Mouse (Mus musculus) intestine, embryonic 14.5 days (tissue): ENCODE measurements around the gene Usf1. TPM values are rescaled to one million over a fixed set of nuclear protein-coding genes. Genes with fewer than 3 reads are reported as not detected.

Experiments
- ATAC-seq: fragments of 200-750 bp; cut with Nextera tagmentation; replicated peaks from 2 replicates; pipeline ENCODE4 v1.8.0; 2017; ENCODE audit warnings: low read depth, moderate number of reproducible peaks, moderate TSS enrichment, moderate library complexity; ENCODE audit not compliant: low FRiP score, low TSS enrichment
- DNase-seq: peaks from one replicate; pipeline ENCODE4 v3.0.0-alpha.2; 2018; ENCODE audit warnings: low spot score
- H3K27ac ChIP-seq: fragments of 300-500 bp; sonication (generic); 2 replicates; pipeline ENCODE4 v1.5.1; 2014; ENCODE audit warnings: low read depth, mild to moderate bottlenecking, control low read depth
- H3K27me3 ChIP-seq: fragments of 300-500 bp; sonication (generic); replicated peaks from 2 replicates; pipeline ENCODE4 v1.6.1; 2014; ENCODE audit warnings: low read length, control low read depth; ENCODE audit not compliant: control insufficient read depth, insufficient read depth
- H3K36me3 ChIP-seq: fragments of 300-500 bp; sonication (generic); 2 replicates; pipeline ENCODE4 v1.6.1; 2014; ENCODE audit warnings: low read length, control low read depth; ENCODE audit not compliant: control insufficient read depth, insufficient read depth
- H3K4me1 ChIP-seq: fragments of 300-500 bp; sonication (generic); replicated peaks from 2 replicates; pipeline ENCODE4 v1.6.1; 2014; ENCODE audit warnings: low read length, control low read depth, mixed read lengths; ENCODE audit not compliant: control insufficient read depth, insufficient read depth
- H3K4me2 ChIP-seq: fragments of 300-500 bp; sonication (generic); 2 replicates; pipeline ENCODE4 v1.6.1; 2014; ENCODE audit warnings: low read length
- H3K4me3 ChIP-seq: fragments of 300-500 bp; sonication (generic); 2 replicates; pipeline ENCODE4 v1.5.1; 2014; ENCODE audit warnings: low read depth, low read length, control low read depth, mixed read lengths
- H3K9ac ChIP-seq: fragments of 300-500 bp; sonication (generic); 2 replicates; pipeline ENCODE4 v1.6.1; 2014; ENCODE audit warnings: mild to moderate bottlenecking, low read length
- H3K9me3 ChIP-seq: fragments of 300-500 bp; sonication (generic); 2 replicates; pipeline ENCODE4 v1.6.1; 2016; ENCODE audit warnings: low read length, control low read depth; ENCODE audit not compliant: control insufficient read depth
- WGBS: fragments of 180-500 bp; shearing (Covaris S2); extraction: QIAGEN DNeasy Blood & Tissue Kit; methylation state at CpG from one replicate; pipeline ENCODE4 v1.1.7; 2014; 5-methylcytosine and 5-hydroxymethylcytosine counted together
- polyA plus RNA-seq: library from polyadenylated mRNA; unstranded; fragments of >200 nt; fragmentation: Nextera tagmentation; extraction: Ambion mirVana; gene quantifications from 2 replicates; pipeline ENCODE4 v1.2.1, GENCODE M21; 2014

Gene Usf1
- polyA plus RNA-seq, 1 experiment from 2014 or later: 73.7 TPM

GRCm38 (mm10) chr1:171440025-171440725, 29.1 kb downstream of the Usf1 start:
- Histone ChIP-seq H3K4me1 (peaks cover 20% of the 10 kb centered on the region), H3K27ac (peak overlapping the region; percentile 83), H3K9ac (no peak overlapping the region), H3K27me3 (no peaks in the 10 kb centered on the region; the same call in 1 of the 2 replicates), H3K36me3 (no peaks in the 10 kb centered on the region), H3K4me3 (peak overlapping the region; percentile 57), H3K4me2 (peak overlapping the region; percentile 60), H3K9me3 (peaks cover 6% of the 10 kb centered on the region; the same call in 1 of the 2 replicates)
- ATAC-seq (no peak), DNase-seq (peak; percentile 67)
- WGBS: 20% methylated on average over 9 of the region's 9 CpGs

DNA sequence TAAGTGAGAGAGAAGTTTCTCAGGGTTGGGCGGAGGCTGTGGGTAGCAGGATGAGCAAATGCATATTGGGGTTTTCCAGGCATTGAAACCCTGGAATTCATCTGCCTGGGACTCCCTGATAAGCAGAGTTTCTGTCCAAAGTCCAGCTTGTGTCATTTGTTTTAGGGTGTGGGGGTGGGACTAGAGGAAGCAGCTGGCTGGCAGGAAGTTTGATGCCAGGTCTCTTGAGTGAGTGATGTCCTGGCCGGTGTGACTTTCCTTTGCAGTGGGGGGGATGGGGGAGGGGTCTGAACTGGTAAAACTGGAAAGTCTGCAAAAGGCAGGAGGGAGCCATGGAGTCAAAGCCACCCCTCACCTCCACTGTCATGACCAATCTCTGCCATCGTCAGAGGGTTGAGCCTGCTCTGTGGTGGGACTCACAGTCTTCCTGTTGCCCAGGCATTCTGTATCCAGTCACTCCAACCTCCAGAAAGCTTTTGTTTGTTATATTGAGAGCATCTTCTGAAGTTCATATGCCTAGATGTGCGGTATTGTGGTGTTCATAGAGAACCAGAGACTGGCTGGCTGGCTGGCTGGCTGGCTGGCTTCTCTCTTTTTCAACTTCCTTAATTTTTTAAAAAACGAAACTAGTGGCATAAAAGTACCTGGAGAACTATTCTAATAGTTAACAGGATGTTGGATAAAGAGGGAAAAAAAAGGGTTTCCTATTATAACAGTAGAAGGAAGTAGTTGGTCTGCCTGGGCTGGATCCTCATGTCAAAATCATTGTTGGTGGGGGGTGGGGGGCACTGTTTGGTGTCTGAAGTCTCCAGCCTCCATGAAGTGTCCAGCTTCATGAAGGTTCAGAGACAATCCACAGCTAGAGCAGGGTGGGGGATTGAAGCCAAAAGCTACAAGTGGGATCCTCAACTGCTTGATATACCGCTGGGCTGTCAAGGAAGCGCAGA, 30.6 kb downstream of the Usf1 start:
- Histone ChIP-seq H3K9ac (no peak overlapping the region), H3K4me2 (peak overlapping the region; percentile 60)
- peak; percentile 62 for ATAC-seq

GRCm38 (mm10) chr1:171442413-171442760, 31.3 kb downstream of the Usf1 start:
- Histone ChIP-seq H3K36me3 (no peaks in the 10 kb centered on the region), H3K4me1 (peaks cover 28% of the 10 kb centered on the region), H3K27me3 (no peaks in the 10 kb centered on the region; the same call in 1 of the 2 replicates), H3K27ac (peak overlapping the region; percentile 83), H3K4me3 (no peak overlapping the region), H3K9ac (no peak overlapping the region), H3K4me2 (peak overlapping the region; percentile 27), H3K9me3 (peaks cover 8% of the 10 kb centered on the region; the same call in 1 of the 2 replicates)
- ATAC-seq (no peak), DNase-seq (no peak)
- WGBS: 67% methylated on average over 8 of the region's 8 CpGs

More for the DNA sequence above, 30.6 kb downstream of the Usf1 start:
- H3K9me3 ChIP-seq: peaks cover 8% of the 10 kb centered on the region; the same call in 1 of the 2 replicates
- H3K27ac ChIP-seq: peak overlapping the region; percentile 83
- no peaks in the 10 kb centered on the region for H3K36me3 ChIP-seq
- DNase-seq: peak; percentile 80
- WGBS: 42% methylated on average over 7 of the region's 7 CpGs
- H3K4me3 ChIP-seq: no peak overlapping the region
- peaks cover 23% of the 10 kb centered on the region for H3K4me1 ChIP-seq
- H3K27me3 ChIP-seq: no peaks in the 10 kb centered on the region; the same call in 1 of the 2 replicates

DNA sequence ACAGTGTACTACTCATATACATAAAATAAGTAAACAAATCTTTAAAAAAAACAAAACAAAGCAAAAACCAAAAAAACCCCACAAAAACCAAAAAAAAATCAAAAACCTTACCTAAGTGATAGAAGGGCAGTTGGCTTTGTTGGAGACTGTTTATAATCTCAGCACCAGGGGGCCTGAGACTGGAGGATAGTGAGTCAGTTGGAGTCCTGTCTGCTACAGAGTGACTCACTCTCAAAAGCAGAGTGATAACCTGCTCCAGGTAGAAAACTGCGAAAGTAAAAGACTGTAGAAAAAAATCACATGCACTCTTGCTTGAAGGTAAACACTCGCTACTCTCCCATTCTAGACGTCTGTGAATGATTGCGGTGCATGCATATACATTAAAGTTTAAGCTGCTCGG, 33.9 kb downstream of the Usf1 start:
- peaks cover 8% of the 10 kb centered on the region; the same call in 1 of the 2 replicates for H3K9me3 ChIP-seq
- H3K4me3 ChIP-seq: no peak overlapping the region
- ATAC-seq: no peak
- H3K9ac ChIP-seq: no peak overlapping the region
- WGBS: 73% methylated on average over 5 of the region's 5 CpGs
- no peaks in the 10 kb centered on the region for H3K36me3 ChIP-seq
- peaks cover 23% of the 10 kb centered on the region for H3K4me1 ChIP-seq
- H3K4me2 ChIP-seq: no peak overlapping the region
- no peak for DNase-seq
- no peaks in the 10 kb centered on the region for H3K27me3 ChIP-seq
- no peak overlapping the region for H3K27ac ChIP-seq

- Histone ChIP-seq H3K27me3 (no peaks in the 10 kb centered on the region), H3K27ac (no peak overlapping the region), H3K4me2 (no peak overlapping the region), H3K4me1 (peaks cover 13% of the 10 kb centered on the region), H3K9me3 (peaks cover 8% of the 10 kb centered on the region; the same call in 1 of the 2 replicates), H3K9ac (no peak overlapping the region), H3K4me3 (no peak overlapping the region), H3K36me3 (no peaks in the 10 kb centered on the region)
- no peak for ATAC-seq
- no peak for DNase-seq
- 49% methylated on average over 7 of the region's 7 CpGs for WGBS
These were observed 35.7 kb downstream of the Usf1 start for GRCm38 (mm10) chr1:171446854-171447253.

DNA sequence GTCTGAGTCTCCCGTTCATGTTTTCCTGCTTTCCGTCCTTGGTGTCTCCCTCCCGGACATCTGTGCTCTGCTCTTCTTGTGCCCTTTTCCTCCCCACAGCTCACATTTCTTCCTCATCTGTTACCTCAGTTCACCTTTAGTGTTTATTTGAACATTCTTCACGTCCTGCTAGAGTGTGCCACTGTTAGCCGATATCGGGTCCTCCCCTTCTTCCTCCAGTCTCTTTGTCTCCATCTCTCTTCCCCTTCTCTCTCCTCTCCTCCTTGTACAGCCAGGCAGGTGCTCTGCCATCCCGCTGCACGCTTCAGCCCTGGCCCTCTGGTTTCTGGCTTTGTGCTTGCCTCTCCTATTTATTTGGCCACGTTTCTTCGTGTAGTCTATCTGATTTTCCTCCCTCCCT, 36.6 kb downstream of the Usf1 start:
- Histone ChIP-seq H3K27ac (no peak overlapping the region), H3K4me2 (peak overlapping the region; percentile 36), H3K9me3 (peaks cover 8% of the 10 kb centered on the region; the same call in 1 of the 2 replicates), H3K27me3 (no peaks in the 10 kb centered on the region), H3K36me3 (no peaks in the 10 kb centered on the region), H3K4me1 (peaks cover 13% of the 10 kb centered on the region), H3K4me3 (no peak overlapping the region), H3K9ac (no peak overlapping the region)
- ATAC-seq (no peak), DNase-seq (no peak)
- 31% methylated on average over 10 of the region's 10 CpGs for WGBS

DNA sequence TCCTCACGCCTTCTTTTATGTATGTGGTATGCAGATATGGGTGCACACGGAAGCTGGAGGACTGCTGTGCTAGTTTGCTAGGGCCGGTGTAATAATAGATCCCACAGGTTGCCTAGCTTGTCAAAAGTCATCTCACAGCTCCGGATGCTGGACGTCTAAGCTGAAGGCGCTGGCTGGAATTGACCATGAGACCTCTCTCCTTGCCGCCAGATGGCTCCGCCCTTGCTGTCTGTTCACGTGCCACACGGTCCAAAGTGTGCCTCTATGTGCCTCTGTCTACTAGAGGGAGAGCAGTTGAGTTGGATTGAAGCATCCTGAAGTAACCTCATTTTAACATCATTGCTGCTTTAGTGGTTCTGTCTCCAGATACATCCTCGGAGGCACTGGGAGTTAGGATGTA, 38.9 kb downstream of the Usf1 start:
- H3K4me1 ChIP-seq: peaks cover 13% of the 10 kb centered on the region
- H3K36me3 ChIP-seq: no peaks in the 10 kb centered on the region
- H3K4me2 ChIP-seq: no peak overlapping the region
- H3K27ac ChIP-seq: no peak overlapping the region
- H3K27me3 ChIP-seq: no peaks in the 10 kb centered on the region
- 0 out of 2 replicates have a peak, but pooled peaks cover 2% of the 10 kb centered on the region for H3K9me3 ChIP-seq
- no peak overlapping the region for H3K4me3 ChIP-seq
- WGBS: 82% methylated on average over 11 of the region's 11 CpGs
- ATAC-seq: no peak
- no peak overlapping the region for H3K9ac ChIP-seq
- DNase-seq: no peak

GRCm38 (mm10) chr1:171451001-171451400, 39.9 kb downstream of the Usf1 start:
- no peak overlapping the region for H3K27ac ChIP-seq
- WGBS: 71% methylated on average over 10 of the region's 10 CpGs
- no peak overlapping the region for H3K9ac ChIP-seq
- H3K4me1 ChIP-seq: peaks cover 13% of the 10 kb centered on the region
- no peaks in the 10 kb centered on the region for H3K27me3 ChIP-seq
- ATAC-seq (no peak), DNase-seq (no peak)
- no peak overlapping the region for H3K4me2 ChIP-seq
- 0 out of 2 replicates have a peak, but pooled peaks cover 2% of the 10 kb centered on the region for H3K9me3 ChIP-seq
- no peaks in the 10 kb centered on the region for H3K36me3 ChIP-seq
- H3K4me3 ChIP-seq: no peak overlapping the region
